14 mouse cellular contexts compared by ENCODE assay signal in the genomic region with DNA sequence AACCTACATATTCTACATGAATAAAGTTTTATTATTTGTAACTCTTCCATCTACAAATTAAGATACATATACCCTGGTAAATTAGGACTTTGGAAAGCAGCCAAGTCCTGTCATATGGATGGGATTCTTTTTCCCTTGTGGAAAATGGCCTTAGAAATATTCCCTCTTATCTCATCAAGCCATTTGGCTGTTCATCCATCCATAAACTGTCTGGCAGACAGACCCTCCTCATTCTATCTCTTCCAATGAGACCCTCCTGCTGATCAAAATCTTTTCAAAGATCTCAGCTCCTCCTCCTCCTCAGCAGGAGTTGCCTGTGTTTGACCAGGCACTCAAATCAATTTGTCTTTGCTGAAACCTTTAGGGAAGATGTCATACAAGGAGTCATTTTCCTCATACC.
"Had no signal": no experiment of that assay in that cellular context is flagged by ENCODE, and none has a peak within 500 bp of the region (broad histone marks: within the 10 kb centered on the region; RNA-seq: fewer than 3 reads in every experiment).

No protein-coding gene starts in this region.

- H3K27ac ChIP-seq: left cerebral cortex, adult 2 months; limb, embryonic 12.5 days; liver, embryonic 13.5 days; neural tube, embryonic 13.5 days had no signal

- H3K27me3 ChIP-seq: limb, embryonic 12.5 days; liver, embryonic 13.5 days; neural tube, embryonic 13.5 days had no signal

- H3K4me2 ChIP-seq: limb, embryonic 12.5 days; liver, embryonic 13.5 days; neural tube, embryonic 13.5 days had no signal

- H3K36me3 ChIP-seq: limb, embryonic 12.5 days; liver, embryonic 13.5 days; neural tube, embryonic 13.5 days had no signal

- H3K4me1 ChIP-seq: limb, embryonic 12.5 days; liver, embryonic 13.5 days; neural tube, embryonic 13.5 days had no signal

- H3K4me3 ChIP-seq: left cerebral cortex, adult 2 months; limb, embryonic 12.5 days; liver, embryonic 13.5 days; neural tube, embryonic 13.5 days had no signal

- H3K9me3 ChIP-seq: limb, embryonic 12.5 days; liver, embryonic 13.5 days; neural tube, embryonic 13.5 days had no signal

- H3K9ac ChIP-seq: limb, embryonic 12.5 days; liver, embryonic 13.5 days; liver, postnatal 0 days; neural tube, embryonic 13.5 days had no signal

- ATAC-seq: intestine, postnatal 0 days; liver, postnatal 0 days; lung, postnatal 0 days had no signal

- DNase-seq: kidney, adult 8-10 months; kidney, postnatal 25 days; liver; liver, embryonic 13.5 days; liver, postnatal 0 days; lung, postnatal 36 days; right cerebral cortex, adult 18-20 months; right cerebral cortex, postnatal 25 days; thymus, postnatal 36 days had no signal
